Mouse (Mus musculus) liver, adult 2 months (tissue): Measurements from ENCODE around the gene Gm42742.

Experiments
- CTCF ChIP-seq: fragments of 200-500 bp; IDR thresholded peaks from 2 replicates; pipeline ENCODE4 v1.5.1; 2011; ENCODE audit warnings: low read depth, low read length, control low read depth
- POLR2A ChIP-seq: fragments of 200-500 bp; IDR thresholded peaks from 2 replicates; pipeline ENCODE4 v1.6.1; 2011; ENCODE audit warnings: low read length, control low read depth; ENCODE audit not compliant: insufficient read depth; ENCODE audit errors: extremely low read depth

DNA sequence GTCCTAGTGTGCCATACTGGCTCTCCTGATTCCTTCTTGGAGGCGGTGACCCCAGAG, 45.2 kb downstream of the Gm42742 start, which contains the start of gene Cdipt:
- no peak for TF ChIP-seq CTCF
- no peak for TF ChIP-seq POLR2A
